Mouse (Mus musculus): ENCODE data around the gene Rgs14.

Gene Rgs14

DNA sequence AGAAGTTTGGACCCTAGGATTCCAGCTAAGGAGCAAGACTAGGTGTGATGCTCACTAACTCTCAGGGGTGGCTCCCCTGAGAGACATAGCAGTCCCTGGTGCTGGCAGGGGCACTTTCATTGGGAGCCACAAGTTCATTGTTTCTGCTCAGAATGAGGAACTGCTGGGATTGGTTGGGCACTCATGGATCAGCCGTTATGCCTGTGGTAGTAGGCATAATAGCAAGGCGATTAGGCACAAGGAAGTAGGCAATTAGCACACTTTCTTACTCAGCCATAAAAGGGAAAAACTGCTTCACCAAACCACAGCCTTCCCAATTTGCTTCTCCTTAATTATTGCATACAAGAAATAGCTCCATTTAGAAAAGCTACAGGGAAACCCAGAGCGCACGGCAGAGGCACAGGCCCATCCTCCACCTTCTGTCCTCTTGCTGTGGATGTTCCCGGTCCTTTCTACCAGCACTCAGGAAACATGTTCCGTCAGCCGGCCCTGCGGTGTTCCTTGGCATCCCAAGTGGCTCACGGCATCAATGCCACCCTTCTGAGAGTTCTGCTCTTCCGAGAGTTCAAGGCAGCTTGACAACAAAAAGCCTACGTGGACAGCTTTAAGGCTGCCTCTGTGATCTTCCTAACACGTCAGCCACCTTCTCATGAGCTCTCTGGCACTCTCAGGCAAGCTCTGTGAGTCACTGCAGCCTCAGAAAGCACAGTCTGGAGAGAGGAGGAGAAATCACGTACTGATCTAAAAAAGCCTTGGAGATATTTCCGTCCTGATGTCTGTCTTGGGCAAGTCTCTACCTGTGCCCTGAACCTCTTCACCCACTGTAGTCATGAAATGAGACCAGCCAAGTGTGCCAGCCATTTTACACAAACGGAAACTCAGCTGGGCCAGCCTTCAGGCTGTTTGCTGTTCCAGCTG, 34.7 kb downstream of the Rgs14 start:
- DNase-seq (ENCODE audit: low spot score in 2 of 2): no peak

DNA sequence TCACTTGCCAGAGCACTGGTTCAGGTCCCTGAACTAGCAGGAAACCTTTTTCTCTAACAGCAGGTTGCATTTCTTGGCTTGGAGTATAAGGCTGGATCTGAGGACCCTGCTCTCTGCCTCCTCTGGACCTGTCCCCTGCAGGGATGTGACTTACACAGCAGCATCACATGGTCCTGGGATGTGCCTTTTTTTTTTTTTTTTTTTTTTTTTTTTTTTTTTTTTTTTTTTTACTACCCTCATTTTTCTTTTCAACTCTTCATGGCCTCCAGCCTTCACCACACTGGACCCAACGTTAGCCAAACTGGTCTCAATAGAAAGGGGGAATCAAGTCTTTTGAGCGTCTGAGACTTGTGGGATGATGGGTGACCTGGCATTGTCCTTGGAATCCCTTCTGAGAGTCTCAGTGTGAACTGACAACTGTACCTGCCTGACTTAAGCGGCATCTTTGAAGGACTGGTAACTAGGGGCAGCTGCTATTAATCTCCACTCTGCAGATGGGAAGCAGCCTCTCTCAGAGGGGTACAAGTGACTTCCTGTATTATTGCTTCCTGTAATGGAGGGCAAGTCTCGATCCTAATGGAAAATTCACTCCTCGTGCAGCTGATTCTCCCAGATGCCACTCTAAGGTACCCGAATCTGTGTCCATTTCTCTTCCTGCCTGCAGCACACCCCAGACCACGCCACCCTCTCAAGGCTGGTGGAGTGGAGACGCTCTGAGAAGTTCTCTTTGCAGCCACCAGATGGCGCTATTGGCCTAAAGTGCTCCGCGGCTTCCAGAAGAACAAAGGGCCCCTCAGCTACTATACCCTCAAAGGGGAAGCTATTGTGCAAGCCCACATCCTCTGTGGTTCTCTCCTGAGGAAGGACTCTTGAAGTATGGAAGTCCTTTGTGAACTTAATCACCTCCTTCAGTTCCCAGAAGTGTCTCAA, 35.6 kb downstream of the Rgs14 start:
- peak; percentile 66 to 75 for DNase-seq (ENCODE audit: low spot score in 2 of 2)

DNA sequence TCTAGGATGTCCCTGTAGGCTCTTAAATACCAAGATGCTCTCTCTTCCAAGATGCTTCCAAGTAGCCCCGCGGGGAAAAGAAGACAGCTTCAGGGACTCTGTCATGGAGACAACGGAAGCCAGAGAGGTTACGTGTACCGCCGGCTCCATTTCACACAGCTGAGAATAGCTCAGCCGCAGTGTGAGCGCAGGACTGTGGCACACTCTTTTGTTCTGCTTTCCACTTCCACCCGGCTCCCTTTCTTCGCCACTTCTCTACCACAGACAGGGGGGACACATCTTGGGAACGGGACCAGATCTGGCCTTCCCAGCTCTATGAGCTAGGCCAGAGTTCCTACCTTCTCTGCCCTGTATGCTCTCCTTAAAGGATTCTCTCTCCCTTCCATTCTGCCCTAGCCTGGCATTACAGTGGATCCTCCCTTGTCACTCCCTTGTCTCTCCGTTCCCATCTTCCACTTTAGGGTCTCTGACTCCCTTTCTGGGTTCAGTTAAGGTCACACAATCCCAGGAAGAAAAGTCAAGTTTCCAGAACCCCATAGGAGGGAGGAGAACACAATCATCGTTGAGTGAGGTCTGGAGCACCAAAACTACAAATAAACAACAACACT, 36.4 kb downstream of the Rgs14 start:
- no peak for DNase-seq (ENCODE audit: low spot score in 2 of 2)

DNA sequence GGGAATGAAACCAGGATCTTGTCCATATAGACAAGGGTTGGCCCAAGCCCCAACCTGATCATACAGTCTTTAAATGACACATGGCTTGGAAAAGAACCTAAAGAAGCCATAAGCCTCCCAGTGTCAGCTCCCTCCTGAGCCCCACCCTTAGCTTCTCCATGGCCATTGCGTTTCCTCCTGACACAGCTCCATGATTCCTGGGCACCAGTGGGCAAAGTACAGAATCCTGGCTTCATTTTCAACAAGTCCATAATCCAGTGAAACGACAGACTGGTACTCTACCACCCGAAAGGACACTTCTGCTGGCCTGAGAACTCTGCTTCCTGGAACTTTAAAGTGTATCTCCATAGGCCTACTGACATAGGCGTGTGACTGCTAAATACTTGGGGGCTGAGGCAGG, 37.8 kb downstream of the Rgs14 start:
- DNase-seq (ENCODE audit: low spot score in 2 of 2): no peak

DNA sequence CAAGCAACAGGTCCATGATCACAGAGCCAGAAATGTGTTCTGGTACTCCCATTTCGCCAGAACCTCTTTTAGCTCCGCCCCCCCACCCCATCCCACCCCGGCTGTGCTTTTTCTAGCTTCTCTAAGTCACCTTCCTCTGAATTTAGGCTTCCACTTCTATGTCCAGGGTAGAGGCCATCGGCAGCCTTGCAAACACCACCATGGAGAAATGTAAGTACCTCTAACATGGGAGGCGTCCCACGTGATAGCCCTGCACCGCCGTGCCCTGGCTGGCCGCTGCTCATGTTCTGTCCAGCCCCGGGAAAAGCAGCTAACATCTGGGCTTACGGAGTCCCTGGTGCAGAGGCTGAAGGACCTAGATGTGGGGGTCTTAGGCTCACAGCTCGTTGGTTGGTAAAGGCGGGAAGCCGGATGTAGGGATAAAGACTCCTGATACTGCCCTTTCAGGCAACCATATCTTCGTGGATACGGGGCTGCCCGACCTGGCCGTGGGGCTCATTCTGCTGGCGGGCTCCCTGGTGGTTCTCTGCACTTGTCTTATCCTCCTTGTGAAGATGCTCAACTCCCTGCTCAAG, 39.1 kb downstream of the Rgs14 start:
- DNase-seq (ENCODE audit: low spot score in 2 of 2): no peak

DNA sequence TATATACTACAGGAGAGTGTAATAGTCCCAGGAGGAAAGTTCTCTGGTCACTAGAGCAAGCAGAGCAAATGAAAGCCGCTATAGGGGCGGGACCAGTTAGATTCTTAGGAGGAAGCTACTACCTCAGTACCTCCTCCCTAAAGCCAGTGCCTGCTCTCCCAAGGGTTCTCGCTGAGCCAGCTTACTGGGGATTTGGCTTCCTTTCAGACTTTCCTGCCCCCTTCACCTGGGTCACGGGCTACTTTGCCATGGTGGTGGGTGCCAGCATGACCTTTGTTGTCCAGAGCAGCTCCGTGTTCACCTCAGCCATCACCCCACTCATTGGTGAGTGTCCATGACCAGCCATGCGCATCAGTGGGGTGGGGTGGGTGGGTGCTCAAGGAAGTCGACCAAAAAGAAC, 42.3 kb downstream of the Rgs14 start:
- no peak for DNase-seq (ENCODE audit: low spot score in 2 of 2)

DNA sequence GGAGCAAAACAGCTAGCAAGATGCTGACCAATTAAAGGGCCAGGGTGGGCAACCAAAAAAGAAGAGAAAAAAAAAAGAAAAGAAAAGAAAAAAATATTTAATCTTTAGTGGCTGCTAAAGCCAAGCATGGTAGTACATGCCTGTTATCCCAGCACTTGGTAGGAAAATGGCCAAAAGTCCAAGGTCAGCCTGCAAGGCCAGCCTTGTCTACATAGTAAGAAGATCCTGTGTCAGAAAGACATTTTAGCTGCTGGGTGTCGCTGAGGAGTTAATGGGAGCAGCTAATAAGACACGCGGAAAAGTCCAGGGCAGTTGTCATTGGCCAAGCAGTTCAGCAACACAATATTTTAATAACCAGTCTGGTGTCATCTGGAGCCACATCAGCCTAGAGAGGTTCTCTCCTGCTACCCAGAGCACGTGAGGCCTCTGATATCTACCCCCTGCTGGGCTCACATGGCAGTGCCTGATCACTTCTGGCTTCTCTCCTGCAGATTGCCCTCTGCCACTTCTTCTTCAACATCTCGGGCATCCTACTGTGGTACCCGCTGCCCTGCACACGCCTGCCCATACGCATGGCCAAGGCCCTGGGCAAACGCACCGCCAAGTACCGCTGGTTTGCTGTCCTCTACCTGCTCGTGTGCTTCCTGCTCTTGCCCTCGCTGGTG, 43.2 kb downstream of the Rgs14 start:
- DNase-seq (ENCODE audit: low spot score in 2 of 2): no peak

DNA sequence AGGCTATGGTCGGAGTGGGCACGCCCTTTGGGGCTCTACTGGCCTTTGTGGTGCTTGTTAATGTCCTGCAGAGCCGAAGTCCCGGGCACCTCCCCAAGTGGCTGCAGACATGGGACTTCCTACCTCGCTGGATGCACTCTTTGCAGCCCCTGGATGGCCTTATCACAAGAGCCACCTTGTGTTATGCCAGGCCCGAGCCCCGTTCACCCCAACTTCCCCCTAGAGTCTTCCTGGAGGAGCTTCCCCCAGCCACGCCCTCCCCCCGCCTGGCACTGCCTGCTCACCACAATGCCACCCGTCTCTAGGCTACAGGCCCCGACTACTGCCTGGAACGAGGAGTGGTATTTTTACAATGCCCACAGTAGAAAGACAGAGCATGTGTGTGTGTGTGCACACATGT, 43.8 kb downstream of the Rgs14 start:
- DNase-seq (ENCODE audit: low spot score in 2 of 2): no peak

DNA sequence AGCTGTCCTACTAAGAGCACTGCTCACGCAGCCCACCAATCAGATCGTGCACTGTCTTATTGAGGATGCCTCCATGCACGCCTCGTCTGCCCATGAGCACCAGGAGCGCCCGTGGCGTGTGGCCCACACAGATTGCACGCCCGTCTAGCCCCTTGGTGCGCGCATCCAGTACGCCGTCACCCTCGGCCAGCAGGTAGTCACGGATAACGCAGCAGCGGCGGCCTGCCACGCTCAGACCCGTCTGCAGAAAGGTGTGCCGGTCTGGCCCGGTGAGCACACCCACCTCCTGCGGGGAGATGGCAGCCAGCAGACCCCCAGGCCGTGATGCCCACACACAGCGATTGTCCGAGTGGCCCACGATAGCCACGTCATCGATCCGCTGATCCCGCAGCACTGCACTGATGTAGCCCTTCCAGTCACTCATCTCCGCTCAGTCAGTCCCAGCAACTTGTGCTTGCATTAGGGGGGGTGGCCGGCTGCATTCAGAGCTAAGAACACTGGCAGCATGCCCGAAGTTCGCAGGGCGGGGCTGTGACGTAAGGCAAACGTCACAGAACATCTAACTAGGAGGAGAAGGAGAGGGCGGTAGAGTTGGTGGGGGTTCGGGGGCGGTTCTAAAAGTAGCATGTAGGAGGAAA, 45.3 kb downstream of the Rgs14 start, which contains the start of gene Pfn3:
Gene Pfn3, minus strand, starts transcription at position 490 of the 638 bp plus-strand sequence.
- DNase-seq (ENCODE audit: low spot score in 2 of 2): no peak

DNA sequence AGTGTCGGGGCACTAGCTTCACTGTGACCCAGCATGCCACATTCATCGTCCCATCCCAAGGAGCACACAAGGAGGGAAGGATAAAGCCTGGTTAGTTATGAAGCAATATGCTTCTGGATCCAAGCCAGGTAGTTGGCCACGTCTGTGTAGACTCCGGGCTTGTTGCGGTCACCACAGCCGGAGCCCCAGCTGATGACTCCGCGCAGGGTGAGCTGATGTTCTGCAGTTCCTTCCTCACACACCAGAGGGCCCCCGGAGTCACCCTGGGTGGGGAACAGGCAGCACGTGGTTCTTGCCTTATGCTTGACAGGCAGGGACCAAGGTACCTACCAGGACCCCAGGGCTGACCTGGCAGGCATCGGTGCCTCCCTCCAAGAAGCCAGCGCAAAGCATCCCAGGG, 48.5 kb downstream of the Rgs14 start:
- DNase-seq (ENCODE audit: low spot score in 2 of 2): peak; percentile 85

DNA sequence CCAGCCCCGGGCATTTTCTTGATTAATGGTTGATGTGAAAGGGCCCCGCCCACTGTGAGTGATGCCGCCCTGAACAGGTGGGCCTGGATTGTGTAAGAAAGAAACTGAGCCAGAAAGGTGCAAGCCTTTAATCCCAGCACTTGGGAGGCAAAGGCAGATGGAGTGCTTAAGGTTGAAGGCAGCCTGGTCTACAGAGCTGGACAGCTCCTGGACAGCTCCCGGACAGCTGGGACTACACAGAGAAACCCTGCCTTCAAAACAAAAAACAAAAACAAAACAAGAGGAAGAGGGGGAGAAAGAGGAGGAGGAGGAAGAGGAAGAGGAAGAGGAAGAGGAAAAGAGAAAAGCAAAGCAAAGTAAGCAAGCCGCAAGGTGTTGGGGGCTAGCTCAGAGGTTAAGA, 49.6 kb downstream of the Rgs14 start:
- DNase-seq (ENCODE audit: low spot score in 2 of 2): no peak

DNA sequence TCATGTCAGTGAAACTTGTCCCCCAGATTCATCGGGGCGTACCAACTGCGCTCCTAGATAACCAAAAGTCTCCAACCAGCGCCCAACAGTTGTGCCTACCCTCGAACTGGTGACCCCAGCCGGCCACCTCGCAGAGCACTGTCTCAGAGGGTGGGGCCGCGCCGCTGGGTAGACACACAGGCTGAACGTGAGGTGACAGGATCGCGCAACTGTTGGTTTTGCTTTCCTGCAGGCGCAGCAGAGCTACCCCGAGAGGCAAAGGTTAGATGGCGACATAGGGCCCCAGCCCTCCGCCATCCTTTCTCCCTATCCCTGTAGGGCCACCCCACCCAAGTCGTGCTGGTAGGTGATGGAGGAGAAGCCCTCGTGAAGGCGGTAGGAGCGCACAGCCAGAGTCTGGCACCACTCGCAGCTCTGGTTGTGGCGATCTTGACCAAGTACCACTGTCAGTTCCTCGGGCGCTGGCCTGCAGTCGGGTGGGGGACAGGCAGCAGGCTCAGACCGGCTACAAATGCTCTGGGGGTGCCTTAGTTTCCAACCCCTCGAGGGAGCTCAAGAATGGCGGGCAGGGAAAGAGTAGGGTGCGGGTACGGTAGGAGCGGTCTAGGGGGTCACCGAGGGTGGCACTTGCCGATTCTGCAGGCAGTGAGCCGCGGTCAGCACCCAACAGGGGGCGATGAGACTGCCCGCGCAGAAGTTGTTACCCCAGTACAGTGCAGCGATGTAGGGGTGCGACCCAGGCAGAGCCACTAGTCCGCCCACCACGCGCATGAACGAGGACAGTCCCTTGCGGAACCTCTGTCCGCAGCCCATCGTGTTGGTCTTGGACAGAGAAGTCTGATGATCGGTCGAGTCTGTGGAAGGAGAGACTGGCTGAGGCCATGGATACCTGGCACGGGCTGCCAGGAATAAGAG, 50.7 kb downstream of the Rgs14 start:
- no peak for DNase-seq (ENCODE audit: low spot score in 2 of 2)

DNA sequence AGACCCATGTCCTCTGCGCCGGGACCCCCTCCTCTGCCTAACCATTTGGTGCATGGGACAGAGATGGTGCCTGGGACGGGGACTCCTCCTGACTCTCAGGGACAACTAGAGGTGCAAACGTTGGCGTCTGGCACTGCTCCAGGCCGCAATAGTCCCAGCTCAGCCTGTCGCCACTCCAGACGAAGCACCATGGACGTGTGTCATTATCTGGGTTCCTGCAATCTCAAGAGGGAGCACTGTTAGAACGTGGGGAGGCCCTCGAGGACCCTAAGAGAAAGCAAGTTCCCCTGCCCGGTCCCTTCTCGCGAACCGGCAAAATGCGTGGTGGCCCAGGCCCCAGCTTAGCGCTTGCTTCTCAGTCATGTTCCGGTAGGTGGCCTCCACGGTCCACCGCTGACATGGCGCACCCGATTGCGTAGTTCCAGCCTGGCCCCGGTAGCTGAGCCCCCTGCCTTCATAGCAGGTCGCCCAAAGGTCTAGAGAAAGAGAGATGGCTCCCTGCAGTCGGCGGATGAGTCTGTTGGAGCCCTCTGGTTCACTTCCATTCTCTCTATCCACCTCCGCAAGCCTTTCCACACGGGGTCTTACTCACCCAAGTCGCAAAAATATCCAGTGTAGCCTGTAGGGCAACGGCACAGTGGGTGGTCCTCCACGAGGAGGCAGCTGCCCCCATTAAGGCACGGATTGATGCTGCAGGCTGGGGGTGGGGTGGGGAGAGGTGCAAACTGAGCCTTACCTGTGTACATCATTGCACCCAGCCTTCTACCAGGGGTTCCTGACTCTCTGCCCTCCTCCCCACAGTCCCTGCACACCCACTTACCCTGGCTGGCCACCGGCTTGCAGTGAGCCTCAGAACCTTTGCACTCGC, 51.6 kb downstream of the Rgs14 start:
- peak; percentile 72 to 73 for DNase-seq (ENCODE audit: low spot score in 2 of 2)

DNA sequence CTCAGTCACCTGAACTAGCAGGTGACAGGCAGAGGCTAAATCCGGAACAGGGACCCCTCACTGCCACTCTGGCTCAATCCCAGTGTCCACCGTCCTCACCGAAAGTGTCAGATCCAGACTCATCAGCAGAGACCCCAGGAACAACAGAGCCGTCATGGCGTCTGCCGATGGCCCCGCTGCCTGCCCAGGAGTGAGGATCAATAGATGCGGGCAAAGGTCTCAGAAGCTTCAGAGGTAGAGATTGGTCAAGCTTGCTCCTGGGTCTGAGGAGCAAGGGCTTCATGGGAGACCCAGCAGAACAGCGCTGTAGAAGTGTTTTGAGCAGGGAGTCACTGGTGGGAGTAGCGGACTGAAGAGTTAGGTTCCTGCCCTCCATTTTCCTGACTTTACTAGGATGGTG, 57.1 kb downstream of the Rgs14 start, which contains the start of gene F12:
Gene F12, minus strand, starts transcription at position 181 of the 400 bp plus-strand sequence.
- DNase-seq (ENCODE audit: low spot score in 2 of 2): no peak

DNA sequence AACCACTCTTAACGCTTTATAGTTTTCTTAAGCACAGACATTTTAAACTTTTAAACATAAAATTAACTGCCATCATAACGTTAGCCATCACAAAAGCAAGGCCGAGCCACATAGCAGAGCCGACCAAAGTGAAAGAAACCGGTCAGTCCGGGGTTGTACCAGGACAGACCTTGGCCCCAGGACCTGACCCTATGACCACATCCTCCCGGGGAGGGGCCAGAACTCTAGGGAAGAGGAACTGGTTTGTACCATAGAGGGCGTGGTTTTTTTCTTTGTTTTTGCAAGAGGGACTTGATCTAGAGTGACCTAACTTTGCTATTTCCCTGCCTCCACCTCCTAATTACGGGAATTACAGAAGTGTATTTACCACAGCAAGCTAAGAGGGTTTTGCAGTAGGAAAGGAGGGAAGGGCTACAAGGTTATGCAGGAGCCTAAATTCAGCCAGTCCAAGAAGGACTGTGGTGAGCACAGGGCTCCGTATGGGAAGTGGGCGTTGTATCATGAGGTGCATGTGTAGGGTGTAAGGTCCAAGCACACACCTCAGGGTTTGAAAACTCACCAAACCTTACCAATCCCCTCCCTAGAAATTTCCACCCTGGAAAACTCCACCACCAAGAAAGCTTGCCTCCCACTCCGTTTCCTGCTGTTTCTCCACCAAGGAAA, 59.8 kb downstream of the Rgs14 start:
- DNase-seq (ENCODE audit: low spot score in 2 of 2): peak; percentile 87

DNA sequence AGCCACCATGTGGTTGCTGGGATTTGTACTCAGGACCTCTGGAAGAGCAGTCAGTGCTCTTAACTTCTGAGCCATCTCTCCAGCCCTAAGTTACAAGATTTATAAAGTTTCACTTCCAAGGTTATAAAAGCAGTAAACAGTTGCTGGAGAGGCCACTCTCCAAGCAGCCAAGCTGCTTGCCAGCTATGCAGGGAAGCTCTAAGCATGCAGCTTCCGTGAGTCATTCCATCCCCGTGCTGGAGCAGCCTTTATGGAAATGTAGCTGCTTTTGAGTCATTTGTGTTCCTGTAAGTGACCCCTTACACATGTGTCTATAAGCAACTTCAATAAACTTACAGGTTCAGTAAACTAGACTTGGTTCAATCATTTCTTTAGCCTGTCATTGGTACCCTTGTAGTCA, 61.0 kb downstream of the Rgs14 start:
- DNase-seq (ENCODE audit: low spot score in 2 of 2): no peak

DNA sequence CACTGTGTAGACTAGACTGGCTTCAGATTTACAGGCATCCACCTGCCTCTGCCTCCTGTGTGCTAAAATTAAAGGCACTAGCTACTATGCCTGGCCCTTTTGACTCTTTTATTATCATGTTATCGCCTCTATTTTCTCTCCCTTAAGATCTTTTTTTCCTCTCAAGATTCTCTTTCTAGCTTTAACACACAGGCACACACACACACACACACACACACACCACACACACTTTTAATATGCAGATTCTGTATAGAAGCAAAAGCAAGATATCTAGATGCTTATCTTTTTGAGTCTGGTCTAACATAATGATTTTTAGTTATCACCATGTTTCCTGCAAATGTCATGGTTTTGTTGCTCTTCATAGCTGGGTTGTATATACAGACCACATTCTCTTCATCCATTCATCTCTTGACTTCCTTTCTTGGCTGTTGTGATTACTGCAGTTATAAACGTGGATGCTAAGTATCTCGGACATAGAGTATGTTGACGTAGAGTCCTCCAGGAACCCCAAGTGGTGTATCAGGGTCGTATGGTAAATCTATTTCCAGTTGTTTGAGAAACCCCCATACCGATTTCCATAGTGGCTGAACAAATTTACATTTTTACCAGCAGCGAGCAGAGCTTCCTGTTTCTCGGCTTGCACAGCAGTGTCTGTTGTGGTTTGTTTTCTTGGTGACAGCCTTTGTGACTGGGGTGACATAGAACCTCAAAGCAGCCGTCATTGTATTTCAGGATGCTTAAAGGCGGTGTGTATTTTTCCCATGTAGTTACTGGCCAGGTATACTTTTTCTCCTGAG, 62.6 kb downstream of the Rgs14 start:
- no peak for DNase-seq (ENCODE audit: low spot score in 2 of 2)

Data from heart, adult 9 months (tissue).